Mouse (Mus musculus) monocyte, adult 2 months (primary cell): ENCODE results near the gene Exd2.

Experiments used
- DNase-seq, 2 experiments: peaks; one replicate each; pipeline ENCODE4 v3.0.0; 2022; ENCODE audit warnings: low spot score in 2 of 2, low read depth in 1 of 2

Gene Exd2

DNA sequence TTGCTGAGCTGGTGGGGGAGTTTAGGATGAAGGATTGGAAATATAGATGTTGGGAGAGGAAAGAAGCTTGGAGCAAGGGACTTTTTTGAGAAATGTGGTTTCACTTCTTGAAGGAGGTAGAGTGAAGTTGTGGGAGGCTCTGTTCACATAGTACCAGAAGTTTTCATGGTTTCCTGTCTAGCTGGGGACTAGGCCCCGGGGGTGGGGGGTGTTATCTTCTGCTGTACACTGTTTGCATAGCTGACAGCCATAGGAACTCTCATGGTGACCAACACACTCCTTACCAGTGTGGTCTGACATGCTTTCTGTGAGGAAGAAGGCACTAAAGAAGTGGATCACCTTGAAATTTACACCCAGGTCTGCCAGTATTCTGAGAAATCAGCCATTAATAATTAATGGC is 32.8 kb downstream of the Exd2 start:
- DNase-seq, result no peak

- no peak for DNase-seq
These were observed 35.5 kb downstream of the Exd2 start for GRCm38 (mm10) chr12:80498356-80498755.

GRCm38 (mm10) chr12:80500506-80500905 is 37.6 kb downstream of the Exd2 start:
- DNase-seq, result no peak

- DNase-seq, result no peak
These were observed 41.8 kb downstream of the Exd2 start for GRCm38 (mm10) chr12:80504718-80505117.

DNA sequence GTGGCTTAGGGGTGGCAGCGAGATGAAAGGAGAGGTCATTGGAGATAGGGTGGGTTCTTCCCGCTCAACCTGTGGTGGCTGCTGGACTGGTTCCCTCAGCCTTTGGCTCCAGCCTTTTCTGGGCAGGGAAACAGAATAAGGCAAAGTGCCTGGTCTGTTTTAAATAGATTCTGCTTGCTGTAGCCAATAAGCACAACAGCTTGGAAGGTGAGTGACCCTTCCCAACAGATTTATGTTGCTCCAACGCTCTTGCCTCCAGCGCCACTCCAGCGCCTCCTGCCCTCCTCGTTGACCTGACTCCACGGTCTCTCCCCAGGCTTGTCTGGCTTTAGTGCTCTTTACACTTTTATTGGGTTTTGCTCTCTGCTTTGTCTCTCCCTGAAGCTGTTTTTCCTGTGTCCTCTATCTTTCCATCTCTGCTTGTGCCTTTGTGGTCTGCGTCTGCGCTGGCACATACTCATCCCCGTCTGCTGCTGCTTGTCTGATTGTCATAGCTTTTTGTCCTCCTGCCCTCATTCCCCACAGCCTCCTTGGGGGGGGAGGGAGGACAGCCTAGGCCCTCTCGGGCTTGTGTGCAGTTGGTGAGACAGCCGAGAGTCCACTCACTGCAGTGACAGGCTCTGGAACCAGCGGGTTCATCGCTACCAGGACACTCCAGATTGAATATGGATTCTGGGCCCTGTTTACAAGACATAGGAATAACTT is 44.3 kb downstream of the Exd2 start:
- DNase-seq, result no peak

- DNase-seq, result no peak
These were observed 55.1 kb downstream of the Exd2 start, which contains the start of gene Galnt16 for GRCm38 (mm10) chr12:80517977-80518376. Gene Galnt16, plus strand, starts transcription at chr12:80518277.

GRCm38 (mm10) chr12:80518393-80518756 is 55.5 kb downstream of the Exd2 start:
- DNase-seq, result no peak

GRCm38 (mm10) chr12:80518757-80519620 is 56.1 kb downstream of the Exd2 start:
- DNase-seq, result no peak

GRCm38 (mm10) chr12:80519621-80520332 is 56.9 kb downstream of the Exd2 start:
- DNase-seq, result no peak

DNA sequence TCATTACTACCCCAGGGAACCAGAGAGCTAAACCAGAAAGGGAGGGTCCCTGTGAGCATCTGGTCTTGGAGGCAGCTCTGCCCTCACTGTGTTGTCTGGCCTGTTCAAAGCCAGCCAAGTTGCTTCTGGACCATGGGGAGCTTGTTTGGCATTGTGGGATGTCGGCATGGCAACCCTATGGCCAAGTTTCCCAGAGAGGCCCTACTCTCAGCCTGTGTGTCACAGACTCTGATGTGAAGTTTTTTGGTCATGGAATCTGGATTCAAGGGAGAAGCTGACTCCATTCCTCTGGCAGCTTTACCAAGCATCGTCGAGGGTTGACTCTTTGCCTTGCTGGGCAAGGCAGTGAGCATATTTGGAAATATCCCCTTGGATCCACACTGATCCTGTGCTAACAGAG is 59.1 kb downstream of the Exd2 start:
- no peak for DNase-seq

- no peak for DNase-seq
These were observed 61.5 kb downstream of the Exd2 start for GRCm38 (mm10) chr12:80524276-80524921.

GRCm38 (mm10) chr12:80525513-80525912 is 62.6 kb downstream of the Exd2 start:
- DNase-seq, result no peak

- no peak for DNase-seq
These were observed 63.6 kb downstream of the Exd2 start for GRCm38 (mm10) chr12:80526511-80526910.

DNA sequence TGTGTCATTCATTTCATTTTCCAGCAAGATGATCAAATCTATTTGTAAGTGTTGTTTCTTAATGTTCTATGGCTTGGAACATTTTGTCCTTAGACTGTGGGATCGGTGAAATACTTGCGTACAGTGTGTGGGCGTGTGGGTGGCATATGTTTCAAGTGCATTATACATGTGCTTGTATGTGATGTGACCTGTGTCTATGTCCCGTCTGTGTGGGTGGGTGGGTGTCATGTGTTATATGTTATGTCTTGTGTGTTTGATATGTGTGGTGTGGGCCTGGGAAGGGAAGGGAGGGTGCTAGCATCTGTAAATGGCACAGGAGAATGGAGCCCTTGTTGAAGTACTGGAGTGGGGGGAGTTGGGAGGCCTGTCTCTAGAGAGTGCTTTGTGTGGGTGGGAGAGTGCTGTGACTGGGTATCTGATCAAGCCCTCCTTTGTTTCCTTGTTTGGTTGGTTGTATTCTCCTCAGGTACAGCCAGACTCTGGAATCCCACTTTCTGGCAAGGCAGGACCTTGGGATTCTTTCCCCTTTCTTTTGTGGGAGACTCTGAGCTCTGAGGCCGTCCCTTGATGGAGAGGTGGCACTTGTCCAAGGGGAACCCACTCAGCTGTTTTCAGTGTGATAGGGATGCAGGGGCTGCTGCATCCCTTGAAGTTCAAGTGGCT is 65.0 kb downstream of the Exd2 start:
- no peak for DNase-seq

DNA sequence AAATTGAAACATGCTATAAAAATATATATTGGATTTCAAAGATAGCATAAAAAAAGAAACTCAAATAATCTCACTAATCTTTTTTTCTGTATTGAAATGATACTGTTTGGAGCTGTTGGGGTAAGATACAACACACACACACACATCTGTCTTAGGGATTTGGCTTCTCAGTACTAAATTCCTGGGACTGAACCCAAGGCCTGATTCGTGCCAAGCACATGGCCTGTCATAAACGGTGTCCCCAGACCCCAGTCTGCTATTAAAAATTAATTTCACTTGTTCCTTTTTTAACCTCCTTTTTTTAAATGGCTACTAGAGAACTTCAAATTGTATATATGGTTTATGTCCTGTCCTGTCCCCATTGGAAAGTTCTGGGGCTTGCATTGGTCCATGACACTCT is 67.2 kb downstream of the Exd2 start:
- DNase-seq, result no peak

GRCm38 (mm10) chr12:80530630-80531029 is 67.7 kb downstream of the Exd2 start:
- no peak for DNase-seq

DNA sequence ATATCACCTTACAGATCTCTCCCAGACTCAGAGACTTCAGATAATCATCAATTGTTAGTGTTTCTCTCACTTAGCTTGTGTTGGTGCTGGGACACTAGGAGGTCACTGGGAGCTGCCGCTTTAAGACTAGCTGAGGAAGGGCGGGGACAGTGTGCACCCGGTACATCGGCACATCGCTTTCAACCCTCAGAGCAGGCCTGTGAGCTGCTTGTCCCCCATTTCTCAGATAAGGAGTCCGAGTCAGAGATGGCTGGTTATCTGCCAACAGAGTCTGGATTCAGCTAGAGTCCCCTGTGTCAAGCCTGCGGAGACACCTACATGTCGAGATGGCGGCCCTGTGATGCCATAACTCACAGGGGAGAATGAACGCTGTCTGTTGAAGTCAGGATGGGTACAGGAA is 68.7 kb downstream of the Exd2 start:
- DNase-seq, result no peak

- DNase-seq, result no peak
These were observed 71.0 kb downstream of the Exd2 start for GRCm38 (mm10) chr12:80533876-80534275.

DNA sequence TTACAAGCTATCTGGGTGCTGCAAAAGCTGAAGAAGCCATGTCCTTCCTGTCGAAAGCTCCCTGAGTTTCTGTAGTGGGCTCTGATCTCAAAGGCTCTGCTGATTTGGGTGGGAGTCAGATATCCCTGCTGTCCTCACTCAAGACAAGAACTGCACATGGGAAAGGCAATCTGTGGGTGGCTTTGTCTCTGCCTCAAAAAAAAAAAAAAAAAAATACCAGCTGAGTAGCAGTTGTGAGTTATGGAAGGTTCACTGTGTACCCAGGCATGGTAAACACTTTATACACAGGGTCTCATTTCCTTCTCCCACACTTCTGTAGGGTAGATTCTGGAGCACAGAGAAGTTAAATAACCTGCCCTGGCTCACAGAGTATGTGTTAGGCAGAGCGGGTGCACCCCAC is 74.4 kb downstream of the Exd2 start:
- DNase-seq, result no peak

DNA sequence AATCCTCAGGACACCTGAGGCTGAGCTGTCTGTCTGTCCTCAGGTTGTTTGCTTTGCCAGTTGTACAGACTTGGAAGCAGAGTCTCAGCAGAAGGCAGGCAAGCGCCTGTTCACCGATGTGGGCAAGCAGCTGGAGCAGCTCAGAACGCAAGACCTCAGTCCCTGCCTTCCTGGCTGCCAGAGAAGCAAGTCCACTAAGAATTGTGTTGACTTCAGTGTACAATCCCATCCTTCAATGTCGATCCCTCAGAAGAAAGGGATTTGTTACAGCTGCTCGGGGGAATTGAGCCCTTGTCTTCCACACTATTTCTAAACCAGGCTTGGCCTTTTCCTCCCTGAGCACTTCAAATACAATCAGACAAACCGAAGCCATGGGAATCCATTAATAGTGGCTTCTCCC is 75.4 kb downstream of the Exd2 start:
- DNase-seq, result no peak

- no peak for DNase-seq
These were observed 82.4 kb downstream of the Exd2 start for GRCm38 (mm10) chr12:80545310-80545709.
